Mouse (Mus musculus): Measurements from ENCODE around the gene Gigyf2. TPM values are rescaled to one million over a fixed set of nuclear protein-coding genes. Genes with fewer than 3 reads are reported as not detected.

The Gigyf2 gene
- polyA plus RNA-seq, 1 experiment from 2014 or later = 21.0 TPM

DNA sequence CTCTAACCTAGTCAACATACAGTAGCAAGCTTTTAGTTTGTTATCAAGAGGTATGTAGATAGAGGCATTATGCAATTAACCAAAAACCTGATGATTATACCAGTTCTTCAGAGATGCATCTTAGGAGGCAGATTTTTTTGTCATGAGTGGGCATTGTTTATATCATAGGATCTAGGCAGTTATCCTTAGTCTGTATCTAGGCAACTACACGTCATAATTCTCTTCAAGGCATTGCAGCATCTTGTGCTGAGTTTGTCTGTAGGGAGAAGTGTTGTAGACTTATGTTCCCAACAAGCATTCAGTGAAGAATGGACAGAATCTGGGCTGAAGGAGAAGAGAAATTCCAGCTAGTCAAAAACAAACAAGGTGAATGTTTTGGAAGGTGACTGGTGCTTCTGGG is 77.9 kb downstream of the Gigyf2 start:
- Histone ChIP-seq H3K4me3 (ENCODE audit: low read depth, low read length) (no peak overlapping the region), H3K36me3 (ENCODE audit: control insufficient read depth, insufficient read depth) (peaks cover 40% of the 10 kb centered on the region), H3K4me2 (replicated peaks; ENCODE audit: low read depth) (no peak overlapping the region), H3K4me1 (replicated peaks; ENCODE audit: control insufficient read depth, insufficient read depth, low read length) (no peaks in the 10 kb centered on the region), H3K9ac (ENCODE audit: low read depth, low read length) (no peak overlapping the region), H3K27me3 (replicated peaks; ENCODE audit: control insufficient read depth, insufficient read depth, low read length) (no peaks in the 10 kb centered on the region), H3K9me3 (ENCODE audit: control insufficient read depth) (no peaks in the 10 kb centered on the region), H3K27ac (ENCODE audit: low read depth, low read length) (no peak overlapping the region)
- ATAC-seq = no peak
- TF ChIP-seq CTCF (IDR thresholded peaks at IDR 0.05; ENCODE audit: low read depth) = no peak
- 85% methylated on average over 1 of the region's 1 CpGs for WGBS

- TF ChIP-seq CTCF (IDR thresholded peaks at IDR 0.05; ENCODE audit: low read depth) = no peak
- Histone ChIP-seq H3K27me3 (replicated peaks; ENCODE audit: control insufficient read depth, insufficient read depth, low read length) (no peaks in the 10 kb centered on the region), H3K9ac (ENCODE audit: low read depth, low read length) (no peak overlapping the region), H3K4me1 (replicated peaks; ENCODE audit: control insufficient read depth, insufficient read depth, low read length) (no peaks in the 10 kb centered on the region), H3K9me3 (ENCODE audit: control insufficient read depth) (no peaks in the 10 kb centered on the region), H3K27ac (ENCODE audit: low read depth, low read length) (no peak overlapping the region), H3K36me3 (ENCODE audit: control insufficient read depth, insufficient read depth) (peaks cover 52% of the 10 kb centered on the region), H3K4me3 (ENCODE audit: low read depth, low read length) (no peak overlapping the region), H3K4me2 (replicated peaks; ENCODE audit: low read depth) (no peak overlapping the region)
- no peak for ATAC-seq
Observed at GRCm38 (mm10) chr1:87406012-87406411, 79.2 kb downstream of the Gigyf2 start.

DNA sequence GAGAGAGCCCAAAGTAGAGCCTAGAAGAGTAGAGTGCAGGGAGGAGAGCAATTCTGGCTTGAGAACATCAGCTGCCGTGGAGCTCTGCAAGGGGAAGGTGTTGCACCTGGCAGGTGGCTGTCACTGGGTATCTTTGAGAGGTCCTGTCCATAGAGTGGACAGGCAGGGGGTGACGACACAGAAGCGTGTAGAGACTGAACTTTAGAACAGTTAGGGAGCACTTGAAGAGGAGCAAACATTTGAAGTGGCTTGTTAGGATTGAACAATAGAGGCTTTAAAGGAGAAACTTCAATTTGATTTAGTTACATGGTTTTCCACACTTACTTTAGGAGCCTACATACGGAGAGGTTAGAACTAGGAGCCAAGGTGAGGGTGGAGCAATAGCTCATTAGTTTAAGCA is 82.6 kb downstream of the Gigyf2 start:
- WGBS = 91% methylated on average over 4 of the region's 4 CpGs

DNA sequence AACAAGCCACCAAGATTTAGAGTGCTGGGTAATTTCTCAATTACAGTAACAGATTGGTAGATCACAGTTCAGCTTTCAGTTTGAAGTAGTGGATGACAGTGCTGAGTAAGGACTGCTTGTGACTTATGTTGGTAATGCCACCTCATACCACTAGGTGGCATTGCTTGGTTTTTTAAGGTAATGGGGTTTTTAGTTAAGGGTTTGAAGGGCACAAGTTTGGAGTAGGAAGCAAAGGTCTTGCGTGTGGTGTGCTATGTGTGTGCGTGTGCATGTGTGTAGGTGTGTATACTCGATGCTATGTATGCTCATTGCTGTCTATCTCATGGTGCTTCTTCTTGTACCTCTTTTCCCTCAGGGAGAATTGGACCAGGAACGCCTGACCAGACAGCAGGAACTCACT is 91.9 kb downstream of the Gigyf2 start:
- 88% methylated on average over 4 of the region's 4 CpGs for WGBS
- H3K27ac ChIP-seq (ENCODE audit: low read depth, low read length) = no peak overlapping the region
- no peak overlapping the region for H3K9ac ChIP-seq (ENCODE audit: low read depth, low read length)
- peaks cover 58% of the 10 kb centered on the region for H3K36me3 ChIP-seq (ENCODE audit: control insufficient read depth, insufficient read depth)
- no peaks in the 10 kb centered on the region for H3K27me3 ChIP-seq (replicated peaks; ENCODE audit: control insufficient read depth, insufficient read depth, low read length)
- H3K4me3 ChIP-seq (ENCODE audit: low read depth, low read length) = no peak overlapping the region
- H3K4me2 ChIP-seq (replicated peaks; ENCODE audit: low read depth) = no peak overlapping the region
- H3K4me1 ChIP-seq (replicated peaks; ENCODE audit: control insufficient read depth, insufficient read depth, low read length) = no peaks in the 10 kb centered on the region
- ATAC-seq = no peak
- peak; percentile 76 for TF ChIP-seq CTCF (IDR thresholded peaks at IDR 0.05; ENCODE audit: low read depth)
- no peaks in the 10 kb centered on the region for H3K9me3 ChIP-seq (ENCODE audit: control insufficient read depth)

More for the DNA sequence above, 82.6 kb downstream of the Gigyf2 start:
- no peak overlapping the region for H3K9ac ChIP-seq (ENCODE audit: low read depth, low read length)
- H3K9me3 ChIP-seq (ENCODE audit: control insufficient read depth) = no peaks in the 10 kb centered on the region
- ATAC-seq = no peak
- no peak overlapping the region for H3K27ac ChIP-seq (ENCODE audit: low read depth, low read length)
- no peaks in the 10 kb centered on the region for H3K27me3 ChIP-seq (replicated peaks; ENCODE audit: control insufficient read depth, insufficient read depth, low read length)
- H3K4me1 ChIP-seq (replicated peaks; ENCODE audit: control insufficient read depth, insufficient read depth, low read length) = no peaks in the 10 kb centered on the region
- no peak overlapping the region for H3K4me2 ChIP-seq (replicated peaks; ENCODE audit: low read depth)
- no peak overlapping the region for H3K4me3 ChIP-seq (ENCODE audit: low read depth, low read length)
- peaks cover 75% of the 10 kb centered on the region for H3K36me3 ChIP-seq (ENCODE audit: control insufficient read depth, insufficient read depth)
- no peak for TF ChIP-seq CTCF (IDR thresholded peaks at IDR 0.05; ENCODE audit: low read depth)

DNA sequence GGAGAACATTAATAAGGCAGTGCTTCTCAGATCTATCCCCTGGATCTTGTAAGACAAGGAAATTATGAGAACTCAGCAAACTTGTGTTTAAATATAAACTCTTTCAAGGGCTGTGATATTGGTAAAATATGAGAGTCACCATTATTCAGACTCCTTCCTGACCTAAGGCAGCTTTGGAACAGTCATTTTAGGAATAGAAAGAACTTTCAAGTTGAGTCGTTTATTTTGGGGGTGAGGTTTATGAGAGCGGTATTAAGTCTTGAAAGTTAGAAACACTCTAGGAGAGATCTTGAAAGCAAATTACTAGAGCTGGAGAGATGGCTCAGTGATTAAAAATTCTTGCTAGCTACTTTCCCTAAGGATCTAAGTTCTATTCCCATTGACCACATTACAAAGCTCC is 108.3 kb downstream of the Gigyf2 start:
- H3K27ac ChIP-seq (ENCODE audit: low read depth, low read length) = no peak overlapping the region
- WGBS = 86% methylated on average over 2 of the region's 2 CpGs
- no peak for TF ChIP-seq CTCF (IDR thresholded peaks at IDR 0.05; ENCODE audit: low read depth)
- H3K36me3 ChIP-seq (ENCODE audit: control insufficient read depth, insufficient read depth) = peaks cover 70% of the 10 kb centered on the region
- no peaks in the 10 kb centered on the region for H3K9me3 ChIP-seq (ENCODE audit: control insufficient read depth)
- no peak for ATAC-seq
- no peak overlapping the region for H3K4me3 ChIP-seq (ENCODE audit: low read depth, low read length)
- no peaks in the 10 kb centered on the region for H3K27me3 ChIP-seq (replicated peaks; ENCODE audit: control insufficient read depth, insufficient read depth, low read length)
- H3K9ac ChIP-seq (ENCODE audit: low read depth, low read length) = no peak overlapping the region
- H3K4me2 ChIP-seq (replicated peaks; ENCODE audit: low read depth) = no peak overlapping the region
- H3K4me1 ChIP-seq (replicated peaks; ENCODE audit: control insufficient read depth, insufficient read depth, low read length) = no peaks in the 10 kb centered on the region

DNA sequence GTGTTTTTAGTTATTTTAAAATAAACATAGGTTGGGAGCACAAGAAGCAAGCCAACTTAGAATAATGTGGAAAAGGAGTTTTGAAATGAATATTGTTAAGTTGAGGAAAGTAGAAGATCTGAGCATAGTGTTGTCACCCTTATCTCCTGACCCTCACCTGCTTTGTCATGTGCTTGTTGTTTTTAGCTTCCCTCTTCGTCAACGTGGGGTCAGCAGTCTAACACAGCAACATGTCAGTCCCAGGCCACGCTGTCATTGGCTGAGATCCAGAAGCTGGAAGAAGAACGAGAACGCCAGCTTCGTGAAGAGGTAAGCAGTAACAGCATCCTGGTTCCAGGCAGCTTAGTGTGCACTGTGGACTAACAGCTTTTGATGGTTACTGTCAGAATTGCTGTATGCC is 109.8 kb downstream of the Gigyf2 start:
- peaks cover 71% of the 10 kb centered on the region for H3K36me3 ChIP-seq (ENCODE audit: control insufficient read depth, insufficient read depth)
- WGBS = 78% methylated on average over 6 of the region's 6 CpGs
- TF ChIP-seq CTCF (IDR thresholded peaks at IDR 0.05; ENCODE audit: low read depth) = no peak
- H3K27me3 ChIP-seq (replicated peaks; ENCODE audit: control insufficient read depth, insufficient read depth, low read length) = no peaks in the 10 kb centered on the region
- H3K4me3 ChIP-seq (ENCODE audit: low read depth, low read length) = no peak overlapping the region
- no peak overlapping the region for H3K4me2 ChIP-seq (replicated peaks; ENCODE audit: low read depth)
- no peaks in the 10 kb centered on the region for H3K4me1 ChIP-seq (replicated peaks; ENCODE audit: control insufficient read depth, insufficient read depth, low read length)
- no peak overlapping the region for H3K27ac ChIP-seq (ENCODE audit: low read depth, low read length)
- no peaks in the 10 kb centered on the region for H3K9me3 ChIP-seq (ENCODE audit: control insufficient read depth)
- H3K9ac ChIP-seq (ENCODE audit: low read depth, low read length) = no peak overlapping the region
- ATAC-seq = no peak
